Mouse (Mus musculus) c-Kit-positive CD71-positive TER-119-positive erythroid progenitor cells, embryonic 14.5 days (primary cell): ENCODE results near the gene Fgd3.

ENCODE experiments used
- DNase-seq: peaks from one replicate; pipeline ENCODE4 v3.0.0-alpha.2; 2013; ENCODE audit warnings: low spot score

Gene Fgd3

GRCm38 (mm10) chr13:49248467-49248862, 71.6 kb downstream of the Fgd3 start, which contains the start of gene Susd3:
Gene Susd3 (minus strand): TSS chr13:49248706.
- DNase-seq = no peak

GRCm38 (mm10) chr13:49247740-49248466, 72.2 kb downstream of the Fgd3 start:
- DNase-seq = peak; percentile 24

GRCm38 (mm10) chr13:49247232-49247739, 72.8 kb downstream of the Fgd3 start:
- no peak for DNase-seq

- no peak for DNase-seq
These were observed 73.5 kb downstream of the Fgd3 start for GRCm38 (mm10) chr13:49246626-49247025.

- DNase-seq = no peak
These were observed 74.1 kb downstream of the Fgd3 start for GRCm38 (mm10) chr13:49246011-49246410.

- no peak for DNase-seq
These were observed 74.9 kb downstream of the Fgd3 start for GRCm38 (mm10) chr13:49245251-49245650.

GRCm38 (mm10) chr13:49243492-49243891, 76.6 kb downstream of the Fgd3 start:
- DNase-seq = no peak

- DNase-seq = peak; percentile 13
These were observed 77.6 kb downstream of the Fgd3 start for GRCm38 (mm10) chr13:49242321-49243065.

GRCm38 (mm10) chr13:49238737-49239136, 81.4 kb downstream of the Fgd3 start:
- DNase-seq = no peak

- no peak for DNase-seq
These were observed 82.5 kb downstream of the Fgd3 start for GRCm38 (mm10) chr13:49237617-49238016.

GRCm38 (mm10) chr13:49234711-49235110, 85.4 kb downstream of the Fgd3 start:
- DNase-seq = no peak

GRCm38 (mm10) chr13:49233792-49234572, 86.1 kb downstream of the Fgd3 start:
- DNase-seq = no peak

GRCm38 (mm10) chr13:49225633-49226032, 94.5 kb downstream of the Fgd3 start:
- DNase-seq = no peak

GRCm38 (mm10) chr13:49225159-49225558, 95.0 kb downstream of the Fgd3 start:
- DNase-seq = no peak

GRCm38 (mm10) chr13:49224729-49225128, 95.4 kb downstream of the Fgd3 start:
- no peak for DNase-seq

GRCm38 (mm10) chr13:49224314-49224713, 95.8 kb downstream of the Fgd3 start:
- DNase-seq = no peak

- no peak for DNase-seq
These were observed 99.2 kb downstream of the Fgd3 start for GRCm38 (mm10) chr13:49220912-49221311.

GRCm38 (mm10) chr13:49219367-49219766, 100.7 kb downstream of the Fgd3 start:
- no peak for DNase-seq

- no peak for DNase-seq
These were observed 101.5 kb downstream of the Fgd3 start for GRCm38 (mm10) chr13:49218651-49219050.

- DNase-seq = no peak
These were observed 103.1 kb downstream of the Fgd3 start for GRCm38 (mm10) chr13:49216808-49217561.

GRCm38 (mm10) chr13:49216220-49216552, 103.9 kb downstream of the Fgd3 start:
- DNase-seq = no peak
